Mouse (Mus musculus): ENCODE measurements at regions not wholly inside any gene's neighbourhood (a gene's known extent, or its start where the extent isn't known, plus 50 kb on each side); places are given as distances from the start of the nearest gene placed in this dataset.

DNA sequence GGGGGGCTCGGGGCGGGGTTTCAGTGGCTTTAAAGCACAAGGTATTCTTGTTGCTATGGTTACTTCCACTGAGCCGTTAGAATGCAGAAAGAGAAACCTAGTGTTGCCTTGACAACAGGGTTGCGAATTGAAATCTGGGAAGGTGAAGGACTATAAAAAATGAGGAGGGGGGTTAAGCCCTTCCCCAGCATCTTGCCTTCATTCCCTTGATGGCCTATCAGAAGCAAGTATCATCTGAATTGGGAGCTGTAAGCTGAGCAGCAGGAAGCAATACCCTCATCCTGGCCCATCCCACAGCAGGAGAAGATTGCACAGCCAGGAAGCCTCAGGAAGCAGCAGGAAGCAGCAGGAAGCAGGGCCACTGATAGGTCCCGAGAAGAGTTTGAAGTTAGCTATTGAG is 78.5 kb upstream of the Zfp831 start:
- peaks cover 3% of the 10 kb centered on the region; the same call in 1 of the 2 replicates for H3K4me1 ChIP-seq (ENCODE audit: control insufficient read depth, insufficient read depth, low read length)
- 39% methylated on average over 5 of the region's 5 CpGs for WGBS
- TF ChIP-seq POLR2A (IDR thresholded peaks at IDR 0.05; ENCODE audit: borderline replicate concordance, control insufficient read depth, low read depth, low read length): no peak
- no peak for TF ChIP-seq CTCF (IDR thresholded peaks at IDR 0.05; ENCODE audit: control insufficient read depth, insufficient read depth, low read length)
- H3K4me3 ChIP-seq (replicated peaks; ENCODE audit: control insufficient read depth, low read depth, low read length): no peak overlapping the region
- no peak overlapping the region for H3K27ac ChIP-seq (ENCODE audit: control insufficient read depth, insufficient read depth, low read depth, low read length, poor library complexity)

- peaks cover 3% of the 10 kb centered on the region; the same call in 1 of the 2 replicates for H3K4me1 ChIP-seq (ENCODE audit: control insufficient read depth, insufficient read depth, low read length)
- peak overlapping the region; percentile 52 for H3K27ac ChIP-seq (ENCODE audit: control insufficient read depth, insufficient read depth, low read depth, low read length, poor library complexity)
- H3K4me3 ChIP-seq (replicated peaks; ENCODE audit: control insufficient read depth, low read depth, low read length): no peak overlapping the region
- TF ChIP-seq POLR2A (IDR thresholded peaks at IDR 0.05; ENCODE audit: borderline replicate concordance, control insufficient read depth, low read depth, low read length): no peak
- TF ChIP-seq CTCF (IDR thresholded peaks at IDR 0.05; ENCODE audit: control insufficient read depth, insufficient read depth, low read length): no peak
- 58% methylated on average over 7 of the region's 7 CpGs for WGBS
These were observed 77.4 kb upstream of the Zfp831 start for GRCm38 (mm10) chr2:174565891-174566290.

DNA sequence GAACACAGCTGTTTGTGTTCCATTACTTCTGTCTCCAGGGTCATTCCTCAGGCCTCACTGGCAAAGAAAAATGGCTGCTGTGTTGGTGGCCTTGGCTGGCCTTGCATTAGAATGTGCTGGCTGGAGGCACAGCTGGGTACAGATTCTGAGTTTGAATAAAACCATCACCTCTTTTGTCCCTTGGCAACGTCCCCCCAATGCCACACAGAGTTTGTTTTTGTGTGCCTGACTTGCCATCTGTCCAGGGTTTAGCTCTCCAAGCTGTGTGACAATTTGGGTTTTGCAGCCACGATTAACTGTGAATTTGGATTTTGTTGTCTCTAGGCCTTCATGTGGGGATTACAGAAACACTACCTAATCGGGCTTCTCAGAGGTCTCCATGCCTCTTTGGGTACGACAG is 76.6 kb upstream of the Zfp831 start:
- TF ChIP-seq POLR2A (IDR thresholded peaks at IDR 0.05; ENCODE audit: borderline replicate concordance, control insufficient read depth, low read depth, low read length) (no peak), CTCF (IDR thresholded peaks at IDR 0.05; ENCODE audit: control insufficient read depth, insufficient read depth, low read length) (no peak)
- no peak overlapping the region for H3K27ac ChIP-seq (ENCODE audit: control insufficient read depth, insufficient read depth, low read depth, low read length, poor library complexity)
- WGBS: 78% methylated on average over 4 of the region's 4 CpGs
- peaks cover 3% of the 10 kb centered on the region; the same call in 1 of the 2 replicates for H3K4me1 ChIP-seq (ENCODE audit: control insufficient read depth, insufficient read depth, low read length)
- H3K4me3 ChIP-seq (replicated peaks; ENCODE audit: control insufficient read depth, low read depth, low read length): no peak overlapping the region

- 79% methylated on average over 7 of the region's 7 CpGs for WGBS
- Histone ChIP-seq H3K27ac (ENCODE audit: control insufficient read depth, insufficient read depth, low read depth, low read length, poor library complexity) (no peak overlapping the region), H3K4me1 (ENCODE audit: control insufficient read depth, insufficient read depth, low read length) (no peaks in the 10 kb centered on the region), H3K4me3 (replicated peaks; ENCODE audit: control insufficient read depth, low read depth, low read length) (no peak overlapping the region)
- no peak for TF ChIP-seq CTCF (IDR thresholded peaks at IDR 0.05; ENCODE audit: control insufficient read depth, insufficient read depth, low read length)
- no peak for TF ChIP-seq POLR2A (IDR thresholded peaks at IDR 0.05; ENCODE audit: borderline replicate concordance, control insufficient read depth, low read depth, low read length)
These were observed 68.4 kb upstream of the Zfp831 start for GRCm38 (mm10) chr2:174574804-174575507.

- H3K4me1 ChIP-seq (ENCODE audit: control insufficient read depth, insufficient read depth, low read length): no peaks in the 10 kb centered on the region
- 73% methylated on average over 6 of the region's 6 CpGs for WGBS
- no peak overlapping the region for H3K4me3 ChIP-seq (replicated peaks; ENCODE audit: control insufficient read depth, low read depth, low read length)
- TF ChIP-seq CTCF (IDR thresholded peaks at IDR 0.05; ENCODE audit: control insufficient read depth, insufficient read depth, low read length) (no peak), POLR2A (IDR thresholded peaks at IDR 0.05; ENCODE audit: borderline replicate concordance, control insufficient read depth, low read depth, low read length) (no peak)
- no peak overlapping the region for H3K27ac ChIP-seq (ENCODE audit: control insufficient read depth, insufficient read depth, low read depth, low read length, poor library complexity)
These were observed 67.8 kb upstream of the Zfp831 start for GRCm38 (mm10) chr2:174575546-174575945.

DNA sequence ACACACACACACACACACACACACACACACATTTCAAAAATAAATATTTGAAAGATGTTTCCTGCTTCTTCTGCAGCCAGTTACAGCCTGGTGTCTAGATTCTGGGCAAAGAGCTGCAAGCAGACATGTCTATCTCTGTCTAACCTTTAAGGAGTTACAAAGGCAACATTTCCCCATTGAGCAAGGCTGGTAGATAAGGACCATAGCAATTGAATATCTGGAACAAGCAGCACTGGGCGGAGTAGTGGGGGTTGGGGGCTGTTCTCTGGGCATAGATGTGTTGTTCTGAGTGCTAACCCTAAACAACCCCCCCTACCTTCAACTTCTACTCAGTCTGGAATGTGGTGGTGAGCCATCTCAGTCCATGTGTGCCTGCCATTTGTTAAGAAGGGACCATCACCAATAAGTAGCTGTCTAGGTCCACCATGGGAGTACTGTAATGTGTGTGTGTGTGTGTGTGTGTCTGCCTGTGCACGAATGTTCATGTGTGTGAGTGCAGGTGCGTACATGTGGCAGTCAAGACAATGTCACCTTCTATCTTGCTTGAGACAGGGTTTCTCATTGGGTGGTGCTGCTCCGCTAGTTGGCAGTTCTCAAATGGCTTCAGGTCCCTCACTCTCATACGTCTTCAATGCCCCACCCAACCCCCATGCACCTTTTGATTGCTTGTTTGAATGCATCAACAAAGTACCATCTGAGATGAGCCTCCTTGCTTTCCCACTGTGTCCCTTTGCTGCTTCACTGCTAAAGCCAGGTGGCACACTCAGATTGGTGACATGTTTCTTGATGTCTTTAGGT is 62.2 kb upstream of the Zfp831 start:
- TF ChIP-seq CTCF (IDR thresholded peaks at IDR 0.05; ENCODE audit: control insufficient read depth, insufficient read depth, low read length): no peak
- no peak for TF ChIP-seq POLR2A (IDR thresholded peaks at IDR 0.05; ENCODE audit: borderline replicate concordance, control insufficient read depth, low read depth, low read length)
- 65% methylated on average over 5 of the region's 5 CpGs for WGBS
- no peak overlapping the region for H3K4me3 ChIP-seq (replicated peaks; ENCODE audit: control insufficient read depth, low read depth, low read length)
- H3K4me1 ChIP-seq (ENCODE audit: control insufficient read depth, insufficient read depth, low read length): peaks cover 2% of the 10 kb centered on the region; the same call in 1 of the 2 replicates
- H3K27ac ChIP-seq (ENCODE audit: control insufficient read depth, insufficient read depth, low read depth, low read length, poor library complexity): no peak overlapping the region

GRCm38 (mm10) chr2:174584272-174584671 is 59.1 kb upstream of the Zfp831 start:
- Histone ChIP-seq H3K4me3 (replicated peaks; ENCODE audit: control insufficient read depth, low read depth, low read length) (no peak overlapping the region), H3K27ac (ENCODE audit: control insufficient read depth, insufficient read depth, low read depth, low read length, poor library complexity) (no peak overlapping the region), H3K4me1 (ENCODE audit: control insufficient read depth, insufficient read depth, low read length) (peaks cover 2% of the 10 kb centered on the region; the same call in 1 of the 2 replicates)
- 86% methylated on average over 2 of the region's 2 CpGs for WGBS
- TF ChIP-seq POLR2A (IDR thresholded peaks at IDR 0.05; ENCODE audit: borderline replicate concordance, control insufficient read depth, low read depth, low read length) (no peak), CTCF (IDR thresholded peaks at IDR 0.05; ENCODE audit: control insufficient read depth, insufficient read depth, low read length) (no peak)
